Mouse (Mus musculus) embryonic fibroblast, embryonic 13.5 days (primary cell): Measurements from ENCODE around the gene Dock9. TPM values are rescaled to one million over a fixed set of nuclear protein-coding genes. Genes with fewer than 3 reads are reported as not detected.

ENCODE experiments used
- H3K27ac ChIP-seq: 2 replicates; pipeline ENCODE4 v1.5.1; 2012; ENCODE audit warnings: low read length, control low read depth, inconsistent platforms; ENCODE audit not compliant: insufficient read depth
- H3K4me1 ChIP-seq: 2 replicates; pipeline ENCODE4 v1.6.1; 2011; ENCODE audit warnings: low read length; ENCODE audit not compliant: control insufficient read depth, insufficient read depth
- H3K4me3 ChIP-seq: 2 replicates; pipeline ENCODE4 v1.5.1; 2011; ENCODE audit warnings: mild to moderate bottlenecking, control low read depth, low read length; ENCODE audit not compliant: insufficient read depth
- CTCF ChIP-seq: IDR thresholded peaks from 2 replicates; pipeline ENCODE4 v1.5.1; 2011; ENCODE audit warnings: mild to moderate bottlenecking, control low read depth, low read length, moderate library complexity, borderline replicate concordance; ENCODE audit not compliant: insufficient read depth
- POLR2A ChIP-seq: IDR thresholded peaks from 2 replicates; pipeline ENCODE4 v1.6.1; 2011; ENCODE audit warnings: low read depth, mild to moderate bottlenecking, control low read depth, low read length, moderate library complexity
- polyA plus RNA-seq: library from polyadenylated mRNA; stranded (reverse); fragments of >200 nt; gene quantifications from 2 replicates; pipeline ENCODE4 v1.2.4, GENCODE M21; 2011; ENCODE audit warnings: low read depth; ENCODE audit not compliant: missing spikeins, insufficient read length

Gene Dock9
- polyA plus RNA-seq, 1 experiment: 10.2 TPM

- Histone ChIP-seq H3K4me1 (peaks cover 7% of the 10 kb centered on the region), H3K27ac (no peak overlapping the region), H3K4me3 (no peak overlapping the region)
- TF ChIP-seq POLR2A (no peak), CTCF (no peak)
Observed at GRCm38 (mm10) chr14:121710130-121710529, 87.5 kb downstream of the Dock9 start.

- no peak for TF ChIP-seq CTCF
- no peak for TF ChIP-seq POLR2A
Observed at GRCm38 (mm10) chr14:121708244-121708643, 89.4 kb downstream of the Dock9 start.

GRCm38 (mm10) chr14:121706482-121706901 is 91.1 kb downstream of the Dock9 start:
- H3K4me3 ChIP-seq: no peak overlapping the region
- H3K4me1 ChIP-seq: peaks cover 4% of the 10 kb centered on the region; the same call in 1 of the 2 replicates
- H3K27ac ChIP-seq: no peak overlapping the region
- TF ChIP-seq CTCF: no peak
- TF ChIP-seq POLR2A: no peak

More at GRCm38 (mm10) chr14:121708244-121708643, 89.4 kb downstream of the Dock9 start:
- Histone ChIP-seq H3K27ac (no peak overlapping the region), H3K4me1 (peaks cover 4% of the 10 kb centered on the region; the same call in 1 of the 2 replicates), H3K4me3 (no peak overlapping the region)

GRCm38 (mm10) chr14:121705644-121706043 is 92.0 kb downstream of the Dock9 start:
- H3K27ac ChIP-seq: no peak overlapping the region
- TF ChIP-seq CTCF (no peak), POLR2A (no peak)

GRCm38 (mm10) chr14:121702534-121702933 is 95.1 kb downstream of the Dock9 start:
- Histone ChIP-seq H3K27ac (no peak overlapping the region), H3K4me1 (peaks cover 5% of the 10 kb centered on the region; the same call in 1 of the 2 replicates), H3K4me3 (no peak overlapping the region)
- TF ChIP-seq POLR2A: no peak

More at GRCm38 (mm10) chr14:121705644-121706043, 92.0 kb downstream of the Dock9 start:
- H3K4me1 ChIP-seq: peaks cover 4% of the 10 kb centered on the region; the same call in 1 of the 2 replicates
- no peak overlapping the region for H3K4me3 ChIP-seq

GRCm38 (mm10) chr14:121700013-121700412 is 97.6 kb downstream of the Dock9 start:
- H3K4me1 ChIP-seq: peaks cover 5% of the 10 kb centered on the region; the same call in 1 of the 2 replicates
- H3K27ac ChIP-seq: no peak overlapping the region
- no peak for TF ChIP-seq CTCF
- TF ChIP-seq POLR2A: no peak
- no peak overlapping the region for H3K4me3 ChIP-seq

GRCm38 (mm10) chr14:121698620-121698950 is 99.1 kb downstream of the Dock9 start:
- TF ChIP-seq POLR2A (no peak), CTCF (no peak)
- Histone ChIP-seq H3K4me1 (peaks cover 5% of the 10 kb centered on the region; the same call in 1 of the 2 replicates), H3K27ac (no peak overlapping the region), H3K4me3 (no peak overlapping the region)

GRCm38 (mm10) chr14:121697709-121698619 is 99.7 kb downstream of the Dock9 start:
- no peak overlapping the region; the same call in 1 of the 2 replicates for H3K4me3 ChIP-seq

GRCm38 (mm10) chr14:121697143-121697680 is 100.4 kb downstream of the Dock9 start:
- TF ChIP-seq POLR2A (no peak), CTCF (no peak)
- Histone ChIP-seq H3K4me3 (no peak overlapping the region), H3K4me1 (peaks cover 5% of the 10 kb centered on the region; the same call in 1 of the 2 replicates), H3K27ac (no peak overlapping the region)

More at GRCm38 (mm10) chr14:121697709-121698619, 99.7 kb downstream of the Dock9 start:
- Histone ChIP-seq H3K4me1 (peaks cover 5% of the 10 kb centered on the region; the same call in 1 of the 2 replicates), H3K27ac (no peak overlapping the region)
- no peak for TF ChIP-seq CTCF

- TF ChIP-seq POLR2A (no peak), CTCF (no peak)
- Histone ChIP-seq H3K4me3 (no peak overlapping the region), H3K27ac (no peak overlapping the region), H3K4me1 (peaks cover 5% of the 10 kb centered on the region; the same call in 1 of the 2 replicates)
Observed at GRCm38 (mm10) chr14:121696429-121697118, 101.1 kb downstream of the Dock9 start.
